Mouse (Mus musculus) kidney, postnatal 25 days (tissue): ENCODE data around the gene Jph4.

Source experiments
- DNase-seq, 2 experiments: peaks; one replicate each; pipeline ENCODE4 v3.0.0; 2021; ENCODE audit warnings: mixed read lengths in 2 of 2

The Jph4 gene

DNA sequence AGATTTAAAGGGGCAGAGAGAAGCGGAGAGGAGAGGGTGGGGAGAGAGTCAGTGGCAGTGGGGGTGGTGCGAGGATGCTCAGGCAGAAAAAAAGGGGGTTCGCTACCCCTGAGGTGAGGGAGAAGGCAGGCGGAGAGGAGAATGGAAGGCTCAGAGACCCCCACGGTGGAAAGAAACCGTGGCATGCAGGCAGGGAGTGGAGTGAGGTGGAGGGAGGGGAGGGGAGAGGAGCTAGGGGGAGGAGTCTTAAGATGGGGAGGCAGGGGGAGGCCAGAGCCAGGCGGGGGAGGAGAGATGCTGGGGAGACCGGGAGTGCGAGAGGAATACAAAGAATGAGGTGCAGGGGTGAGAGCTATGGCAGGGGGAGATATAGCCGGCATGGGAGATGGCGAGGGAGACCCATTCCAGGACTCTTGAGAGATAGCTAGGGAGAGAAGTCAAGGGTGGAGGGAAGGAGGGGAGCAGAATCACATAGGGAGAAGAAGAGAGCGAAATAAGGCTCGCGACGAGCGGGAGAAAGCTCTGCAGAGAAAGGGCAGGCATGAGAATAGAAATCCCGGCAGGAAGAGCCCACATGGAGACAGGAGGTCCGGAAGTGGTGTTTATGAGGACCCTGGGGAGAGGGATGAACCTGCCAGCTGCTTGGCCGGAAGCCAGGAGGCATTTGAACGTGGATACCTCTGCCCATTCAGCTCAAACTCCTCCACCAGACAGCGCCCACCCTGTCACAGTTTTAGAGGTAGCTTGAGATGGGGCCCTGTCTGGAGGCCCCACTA is at the start of gene Jph4:
TSS of gene Jph4 (minus strand) at position 511 of the 776 bp plus-strand sequence.
- DNase-seq, result no peak

DNA sequence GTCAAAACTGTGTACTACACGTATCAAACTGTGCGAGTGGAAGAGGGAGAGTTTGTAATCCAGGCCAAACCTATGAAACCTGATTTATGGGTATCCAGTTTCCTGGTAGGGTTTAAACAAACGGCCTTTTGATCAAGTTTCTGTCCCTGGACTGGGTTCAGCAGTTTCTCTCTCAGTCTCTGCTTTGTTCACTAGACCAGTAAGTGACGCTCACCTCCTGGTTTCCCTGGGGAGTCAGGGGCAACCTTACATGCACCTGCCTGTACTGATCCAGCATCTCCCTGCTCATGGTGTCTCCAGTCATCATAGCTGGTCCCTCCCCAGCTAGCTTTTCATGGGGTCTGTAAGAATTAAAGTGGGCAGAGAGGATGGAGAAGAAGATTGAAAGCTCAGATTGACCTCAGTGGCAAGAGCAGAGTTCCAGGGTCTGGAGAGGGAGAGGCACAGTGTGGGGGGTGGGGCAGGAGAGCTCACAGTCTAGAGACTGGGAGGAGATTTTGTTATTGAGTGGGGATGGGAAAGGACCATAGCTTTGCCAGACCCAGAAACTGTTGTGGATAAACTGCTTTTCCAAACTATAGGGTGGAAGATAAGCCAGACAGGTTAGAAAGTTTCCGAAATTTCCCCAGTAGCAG is 47.6 kb upstream of the Jph4 start:
- DNase-seq, result no peak

- no peak for DNase-seq
These were observed 45.4 kb upstream of the Jph4 start for GRCm38 (mm10) chr14:55162168-55162567.

GRCm38 (mm10) chr14:55161098-55161634 is 44.4 kb upstream of the Jph4 start:
- peak; percentile 79 to 84 for DNase-seq

DNA sequence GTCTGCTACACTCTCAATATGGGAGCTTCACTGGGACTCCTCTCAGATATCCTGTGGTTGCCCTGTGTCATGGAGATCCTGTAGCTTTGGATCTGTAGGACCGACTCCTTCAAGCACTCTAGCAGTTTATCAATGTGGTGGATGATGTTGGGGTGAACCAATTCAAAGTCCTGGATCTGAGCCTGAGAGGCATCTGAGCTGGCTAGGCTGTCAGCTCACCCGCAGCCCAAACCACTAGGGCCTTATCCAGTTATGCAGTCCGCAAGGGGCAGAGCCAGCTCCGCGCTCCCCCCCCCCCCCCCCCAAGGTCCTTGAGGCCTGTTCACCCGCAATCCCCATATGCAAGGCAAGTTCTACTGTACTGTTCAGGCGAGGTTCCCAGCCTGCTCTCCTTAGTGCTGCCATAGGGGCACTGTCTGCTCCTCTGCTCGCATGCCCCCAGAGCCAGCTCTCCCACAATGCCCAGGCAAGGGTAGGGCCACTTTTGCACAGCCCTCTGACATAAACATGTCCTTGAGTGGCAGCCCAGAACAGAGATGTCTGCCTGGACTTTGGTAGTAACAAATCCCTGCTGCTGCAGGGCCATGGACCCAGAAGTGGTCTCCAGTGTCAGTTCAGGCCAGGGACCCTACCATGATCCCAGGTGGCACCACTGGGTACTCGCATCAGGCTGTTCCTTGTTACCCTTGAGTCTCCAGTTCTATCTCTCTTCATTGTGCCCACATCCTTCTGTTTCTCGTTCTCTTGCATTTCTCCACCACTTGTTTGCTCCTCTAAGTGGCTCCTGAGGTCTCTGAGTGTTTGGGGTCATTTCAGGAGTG is 43.7 kb upstream of the Jph4 start:
- DNase-seq, result no peak

DNA sequence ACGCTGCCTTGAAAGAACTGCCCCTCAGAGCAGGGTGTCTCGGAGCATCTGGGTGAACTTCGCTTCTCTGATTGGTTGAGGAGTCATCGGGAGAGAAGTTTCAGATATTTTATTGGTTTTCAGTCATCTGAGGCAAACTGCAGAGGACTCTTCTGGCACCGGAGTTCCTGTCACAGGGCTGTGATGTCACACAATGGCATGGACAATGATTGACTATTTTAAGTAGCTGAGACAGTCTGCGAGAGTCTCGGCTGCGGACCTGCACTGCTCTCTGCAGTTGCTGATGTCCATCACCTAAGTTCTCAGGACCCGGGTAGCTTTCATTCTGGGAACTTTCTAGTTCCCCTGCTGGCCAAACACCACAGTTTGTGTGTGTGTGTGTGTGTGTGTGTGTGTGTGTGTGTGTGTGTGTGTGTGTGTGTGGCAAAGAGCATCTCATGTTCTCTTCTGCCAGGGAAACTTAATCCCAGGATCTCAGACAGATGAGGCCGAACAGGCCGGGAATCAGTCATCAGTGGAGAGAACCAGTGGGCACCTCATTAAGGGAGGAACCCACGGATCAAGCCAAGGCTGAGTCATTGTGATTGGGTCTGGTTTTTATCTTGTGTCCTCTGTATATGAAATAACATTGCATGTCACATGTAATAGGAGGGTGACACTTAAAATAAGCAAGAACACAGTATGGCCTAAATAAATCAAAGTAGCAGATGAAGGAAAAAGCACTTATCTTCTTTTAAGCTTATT is 40.8 kb upstream of the Jph4 start:
- DNase-seq, result no peak

- DNase-seq, result peak; percentile 42 to 71
These were observed 36.3 kb upstream of the Jph4 start for GRCm38 (mm10) chr14:55152951-55153481.

GRCm38 (mm10) chr14:55152174-55152573 is 35.4 kb upstream of the Jph4 start:
- no peak for DNase-seq

DNA sequence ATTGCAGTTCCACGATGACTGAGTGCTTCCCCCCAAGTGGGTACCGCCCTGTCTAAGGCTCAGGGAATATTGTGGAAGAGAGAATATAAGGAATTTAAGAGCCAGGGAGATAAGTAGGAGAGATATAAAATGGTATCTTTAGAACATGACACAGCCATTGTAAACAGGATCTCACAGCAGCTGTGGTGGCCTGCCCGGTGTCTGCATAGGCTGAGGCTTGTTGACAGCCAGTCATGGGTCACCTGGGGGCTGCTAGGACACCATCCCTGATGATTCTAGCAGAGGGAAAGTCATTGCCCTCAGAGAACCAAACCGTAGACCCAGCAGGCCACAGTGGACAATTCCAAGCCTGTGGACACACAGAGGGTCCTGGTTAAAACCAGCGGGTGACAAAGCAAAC is 34.2 kb upstream of the Jph4 start:
- no peak for DNase-seq

DNA sequence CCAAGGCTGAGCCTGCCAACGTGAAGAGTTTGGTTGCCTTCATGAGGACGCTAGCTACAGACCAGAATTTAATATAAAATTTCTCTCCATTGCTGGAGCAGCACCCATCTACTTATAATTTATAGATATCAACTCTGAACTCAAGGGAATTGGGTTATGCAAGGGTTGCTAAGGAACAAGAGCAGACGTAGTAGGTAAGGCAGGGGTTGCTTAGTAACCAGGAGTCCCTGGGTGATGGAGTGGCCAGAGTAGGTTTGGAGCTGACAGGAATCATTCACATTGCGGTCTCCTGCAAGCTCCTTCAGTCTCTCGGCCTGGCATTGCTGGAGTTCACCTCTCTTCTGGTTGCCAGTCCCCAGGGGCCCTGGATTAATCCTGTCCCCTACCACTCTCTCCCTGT is 32.3 kb upstream of the Jph4 start:
- DNase-seq, result no peak

GRCm38 (mm10) chr14:55148363-55148915 is 31.7 kb upstream of the Jph4 start:
- peak; percentile 44 to 54 for DNase-seq

GRCm38 (mm10) chr14:55146829-55147401 is 30.2 kb upstream of the Jph4 start:
- no peak for DNase-seq

- no peak for DNase-seq
These were observed 29.6 kb upstream of the Jph4 start for GRCm38 (mm10) chr14:55146324-55146723.

- no peak for DNase-seq
These were observed 22.6 kb upstream of the Jph4 start for GRCm38 (mm10) chr14:55139313-55139712.

GRCm38 (mm10) chr14:55135676-55136075 is 18.9 kb upstream of the Jph4 start:
- DNase-seq, result no peak

DNA sequence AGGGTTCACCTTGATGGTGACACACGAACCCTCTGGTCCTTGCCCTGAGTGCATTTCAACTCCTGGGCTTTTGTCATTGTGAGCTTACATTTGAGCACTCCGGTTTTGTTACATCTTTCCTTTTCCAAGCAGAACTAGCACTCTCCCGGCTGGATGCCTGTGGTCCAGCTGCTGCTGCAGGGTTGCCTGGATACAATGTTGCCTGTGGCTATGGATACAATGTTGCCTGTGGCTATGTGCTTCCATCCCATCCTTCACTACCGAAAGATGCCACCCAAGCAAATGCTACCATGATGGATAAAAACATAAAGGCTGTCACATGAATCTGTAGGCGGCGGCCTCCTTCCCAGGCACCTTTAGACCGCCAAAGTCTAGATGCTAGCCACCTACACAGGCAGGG is 9.8 kb upstream of the Jph4 start:
- no peak for DNase-seq

DNA sequence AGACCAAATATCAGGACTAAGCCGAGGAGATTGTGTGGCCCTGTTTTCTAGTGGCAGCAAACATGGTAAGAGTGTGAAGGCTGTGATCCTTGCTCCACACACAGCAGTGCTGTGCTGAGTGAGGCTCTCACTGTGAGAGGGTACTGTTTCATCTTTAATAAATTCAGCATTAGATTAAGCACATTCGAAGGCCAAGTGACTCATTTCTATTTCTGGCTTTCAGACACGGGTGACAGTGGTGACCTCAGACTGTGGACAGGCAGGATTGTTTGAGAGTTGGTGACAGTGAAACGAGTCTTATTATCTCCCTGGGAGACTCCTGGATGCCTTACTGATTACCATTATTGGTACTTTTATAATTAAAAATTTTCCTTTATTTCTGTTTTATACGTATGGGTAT is 9.0 kb upstream of the Jph4 start:
- DNase-seq, result no peak

DNA sequence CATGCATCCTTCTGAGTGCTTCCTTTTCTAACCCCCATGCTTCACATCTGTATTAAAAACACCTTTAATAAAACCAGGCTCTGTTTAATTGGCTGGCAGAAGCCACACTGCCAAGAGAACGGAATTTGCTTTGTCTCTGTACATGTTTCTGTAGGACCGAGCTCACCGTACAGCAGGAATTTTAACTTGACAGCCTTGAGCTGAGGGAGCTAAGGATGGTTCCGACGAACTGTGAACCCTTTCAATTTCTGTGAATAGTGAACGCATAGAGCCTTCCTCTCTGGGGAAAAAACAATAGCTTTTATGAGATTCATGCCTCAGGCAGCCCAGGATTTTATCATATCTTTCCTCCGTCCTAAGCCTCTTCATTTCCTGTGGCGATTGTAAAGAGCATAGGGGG is 5.6 kb upstream of the Jph4 start:
- DNase-seq, result no peak

DNA sequence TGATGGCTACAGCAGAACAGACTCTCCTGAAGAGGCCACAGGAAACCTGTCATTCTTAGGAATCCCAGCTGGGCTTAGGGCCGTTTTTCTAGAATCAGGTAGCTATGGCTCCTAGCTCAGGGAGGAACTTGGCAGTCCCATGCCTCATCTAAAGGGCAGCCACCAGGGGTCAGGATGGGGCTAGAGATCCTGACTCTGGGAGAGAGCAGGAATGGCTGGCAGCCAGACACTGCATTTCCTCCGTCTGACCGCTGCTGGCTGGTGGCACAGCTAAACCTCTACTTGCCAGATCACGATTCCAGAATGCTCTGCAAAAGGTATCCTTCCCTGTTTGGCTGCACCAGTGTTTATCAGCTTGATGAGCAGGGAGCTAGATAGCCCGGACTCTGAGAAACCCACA is 5.2 kb upstream of the Jph4 start:
- peak; percentile 88 to 91 for DNase-seq

GRCm38 (mm10) chr14:55119421-55120134 is 2.8 kb upstream of the Jph4 start:
- no peak for DNase-seq

DNA sequence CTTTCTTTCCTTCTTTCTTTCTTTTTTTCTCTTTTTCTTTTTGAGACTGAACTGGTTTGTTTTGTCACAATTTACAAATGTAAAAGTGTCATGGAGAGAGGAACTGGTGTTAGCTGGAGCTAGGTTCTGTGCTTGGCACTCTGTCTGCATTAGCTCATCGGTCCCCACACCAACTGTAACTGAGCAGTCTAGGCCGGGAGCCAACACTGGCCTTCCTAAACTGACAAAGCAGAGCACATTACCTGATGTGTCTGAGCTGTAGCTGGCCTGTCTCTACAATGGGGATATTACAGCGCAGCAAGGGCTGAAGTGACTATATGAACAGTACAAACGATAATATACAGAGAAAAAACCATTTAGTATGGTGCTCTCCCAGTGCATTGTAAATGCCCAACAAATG is 2.1 kb upstream of the Jph4 start:
- DNase-seq, result no peak
